Mouse (Mus musculus) olfactory bulb, adult 2 months (tissue): Measurements from ENCODE around the gene Csrnp3.

Experiments used
- CTCF ChIP-seq: fragments of 200-500 bp; IDR thresholded peaks from 2 replicates; pipeline ENCODE4 v1.5.1; 2012; ENCODE audit warnings: low read depth, mild to moderate bottlenecking, low read length, moderate library complexity; ENCODE audit not compliant: insufficient read depth
- POLR2A ChIP-seq: fragments of 200-500 bp; IDR thresholded peaks from 2 replicates; pipeline ENCODE4 v1.6.1; 2012; ENCODE audit warnings: mild to moderate bottlenecking, low read depth, low read length, moderate library complexity; ENCODE audit not compliant: insufficient read depth

DNA sequence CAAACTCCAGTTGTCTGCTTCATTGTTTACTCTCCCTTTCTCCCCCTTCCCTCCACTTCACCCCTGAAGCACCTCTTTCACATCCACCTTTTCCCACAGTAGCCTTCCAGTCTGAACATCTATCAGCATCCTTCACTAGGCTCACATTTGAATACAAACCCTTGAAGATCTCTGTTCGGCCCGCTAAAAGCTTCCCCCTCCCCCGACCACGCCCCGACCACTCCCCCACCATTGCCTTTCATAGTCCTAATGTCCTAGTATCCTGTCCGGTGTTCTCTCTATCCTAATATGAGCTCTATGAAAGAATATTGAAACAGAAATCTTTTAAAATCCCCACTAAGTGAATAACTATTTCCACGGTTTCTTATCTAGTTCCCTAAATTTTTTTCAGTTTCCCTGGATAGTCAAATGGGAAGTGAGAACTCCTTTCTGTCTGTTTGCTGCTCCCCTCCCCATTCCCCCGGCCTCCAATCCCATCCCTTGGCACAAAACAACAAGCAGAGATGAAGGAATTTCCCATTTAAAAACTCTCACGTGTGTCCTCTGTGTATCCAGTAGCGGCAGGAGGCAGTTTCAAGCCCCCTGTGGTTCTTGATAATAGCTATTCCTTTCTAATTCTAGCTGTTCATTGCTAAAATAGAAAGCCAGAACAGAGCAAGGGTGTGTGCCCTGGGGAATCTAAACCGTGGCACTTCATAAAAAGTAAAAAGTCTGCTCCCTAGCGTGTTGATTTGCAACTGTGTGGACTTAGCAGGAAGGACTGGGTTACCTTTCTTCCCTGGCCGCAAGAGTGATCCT is 64.4 kb downstream of the Csrnp3 start:
- TF ChIP-seq CTCF = no peak
- TF ChIP-seq POLR2A = no peak
